Mouse (Mus musculus): ENCODE results near the gene Ackr1.

- no peak for TF ChIP-seq POLR2A (IDR thresholded peaks at IDR 0.05; ENCODE audit: insufficient read depth, low read depth, low read length)
- TF ChIP-seq CTCF (IDR thresholded peaks at IDR 0.05; ENCODE audit: insufficient read depth, low read depth, low read length): no peak
Observed at GRCm38 (mm10) chr1:173363436-173363835, 29.9 kb upstream of the Ackr1 start.
